Mouse (Mus musculus): ENCODE measurements around the gene Sesn3.

The Sesn3 gene

DNA sequence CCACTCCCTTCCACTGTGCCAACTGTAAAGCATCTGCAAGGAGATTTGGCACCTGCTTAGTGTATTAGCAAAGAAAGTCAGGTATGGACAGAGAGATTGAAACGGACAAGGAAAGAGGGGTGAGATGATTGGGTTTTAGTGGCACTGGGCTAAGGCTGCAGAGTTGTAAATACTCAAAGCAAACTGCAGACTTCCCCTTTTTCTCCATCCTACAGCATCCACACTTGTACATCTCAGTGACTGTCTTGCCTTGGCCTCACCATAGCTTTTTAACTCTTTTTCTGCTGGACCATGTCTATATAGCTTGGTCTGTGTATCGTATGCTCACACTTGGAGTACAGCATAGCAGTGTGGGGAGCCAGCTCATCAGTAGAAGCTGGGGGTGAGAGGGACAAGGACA is 75.9 kb downstream of the Sesn3 start:
- intact Hi-C loops (cut with DNase I) = loop anchor here (10.0 kb wide), 1 partner anchor 344 kb away; no protein-coding TSS in a partner anchor

- intact Hi-C loops (cut with DNase I) = loop anchor here (10.0 kb wide), 1 partner anchor 342 kb away; no protein-coding TSS in a partner anchor
Measured at GRCm38 (mm10) chr9:14352337-14352736, 77.5 kb downstream of the Sesn3 start.

DNA sequence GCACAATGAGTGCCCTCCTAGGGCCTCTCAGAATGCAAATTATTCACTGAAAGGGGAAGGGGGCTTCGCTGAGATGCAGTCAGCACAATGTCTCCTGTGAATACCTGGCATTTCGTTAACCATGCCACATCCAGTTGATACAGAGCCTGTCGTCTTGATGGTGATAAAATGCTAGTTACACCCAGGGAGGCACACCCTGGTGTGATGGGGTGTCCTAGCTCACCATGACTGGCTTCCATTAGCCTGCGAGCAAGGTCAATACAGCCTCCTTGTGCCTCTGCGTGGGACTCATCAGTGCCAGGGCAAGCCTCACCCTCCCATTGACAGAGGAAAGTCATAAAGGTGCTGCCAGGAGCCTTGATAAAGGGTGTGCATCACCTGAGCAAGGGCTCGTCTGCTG is 80.0 kb downstream of the Sesn3 start:
- intact Hi-C loops (cut with DNase I) = loop anchor here (10.0 kb wide), 1 partner anchor 340 kb away; no protein-coding TSS in a partner anchor

DNA sequence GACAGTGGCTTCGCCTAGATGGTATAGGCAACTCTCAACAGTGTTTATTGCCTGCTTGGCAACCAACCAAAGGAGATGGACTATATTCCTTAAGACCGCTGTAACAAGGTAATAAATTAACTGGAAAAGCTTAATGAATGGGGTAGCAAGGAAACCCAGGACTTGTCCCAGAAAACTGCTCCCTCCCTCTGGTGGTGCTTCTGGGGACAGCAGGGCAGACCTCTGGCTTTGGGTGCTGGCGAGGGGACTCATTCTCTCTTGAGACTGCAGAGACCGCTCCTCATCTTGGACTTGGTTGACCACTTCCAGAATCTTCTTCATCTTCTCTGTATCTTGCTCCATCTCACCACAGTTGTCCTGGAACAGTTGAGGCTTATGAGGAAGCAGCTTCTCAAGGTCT is 82.2 kb downstream of the Sesn3 start:
- intact Hi-C loops (cut with DNase I) = loop anchor here (10.0 kb wide), 1 partner anchor 338 kb away; no protein-coding TSS in a partner anchor

DNA sequence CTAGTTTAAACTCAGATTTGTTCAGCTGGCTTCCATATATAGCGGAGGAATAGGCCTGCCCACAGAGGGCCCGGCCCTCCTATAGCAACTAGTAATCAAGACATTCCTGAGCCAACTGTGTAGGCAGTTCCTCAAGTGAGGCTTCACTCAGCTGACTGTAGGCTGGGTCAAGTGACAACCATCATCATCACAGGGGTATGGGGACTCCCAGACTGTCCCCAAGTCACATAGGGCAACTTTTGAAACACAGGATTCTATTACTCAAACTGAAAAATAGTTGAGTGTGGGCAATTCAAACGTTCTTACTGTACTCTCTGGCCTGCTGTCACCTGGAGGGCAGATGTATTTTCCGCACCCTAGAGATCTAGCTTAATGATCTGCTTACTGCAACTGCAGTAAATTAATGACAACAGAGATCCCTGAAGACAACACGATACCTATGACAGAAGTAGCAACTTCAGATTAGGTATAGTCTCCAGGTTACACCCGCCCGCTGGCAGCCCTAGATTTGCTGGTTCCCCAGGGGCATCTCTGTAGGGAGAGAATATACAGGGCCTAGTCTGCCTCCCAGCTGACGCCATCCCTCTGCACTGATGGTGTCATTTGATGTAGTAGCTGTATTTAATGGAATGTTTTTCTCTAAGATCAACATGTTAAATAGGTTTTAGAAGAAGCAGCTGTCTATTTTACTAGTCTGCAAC is 87.4 kb downstream of the Sesn3 start:
- intact Hi-C loops (cut with DNase I) = no loop called here

GRCm38 (mm10) chr9:14363540-14363939 is 88.7 kb downstream of the Sesn3 start:
- intact Hi-C loops (cut with DNase I) = no loop called here

DNA sequence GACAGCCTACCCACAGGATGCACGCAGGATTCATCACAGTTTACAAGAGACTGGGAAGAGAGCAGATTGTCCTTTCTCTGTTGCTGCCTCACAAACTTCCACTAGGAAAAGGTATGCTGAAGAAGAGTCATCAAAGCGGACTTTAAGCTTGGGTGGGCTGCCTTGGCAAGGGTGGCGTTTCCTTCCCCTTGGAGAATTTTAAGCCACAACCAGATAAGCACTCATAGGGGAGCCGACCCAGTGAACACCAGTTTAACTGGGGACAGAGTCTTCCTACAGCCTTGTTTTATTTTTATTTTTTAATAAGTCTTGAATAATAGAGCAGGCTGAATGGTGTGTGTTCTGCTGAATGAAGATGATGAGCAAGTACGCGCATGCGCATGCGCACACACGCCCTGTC is 89.9 kb downstream of the Sesn3 start:
- intact Hi-C loops (cut with DNase I) = no loop called here

- intact Hi-C loops (cut with DNase I) = no loop called here
Measured at GRCm38 (mm10) chr9:14365481-14366125, 90.7 kb downstream of the Sesn3 start.

GRCm38 (mm10) chr9:14367850-14368249 is 93.0 kb downstream of the Sesn3 start:
- intact Hi-C loops (cut with DNase I) = no loop called here

- intact Hi-C loops (cut with DNase I) = no loop called here
Measured at GRCm38 (mm10) chr9:14369271-14369670, 94.4 kb downstream of the Sesn3 start.

DNA sequence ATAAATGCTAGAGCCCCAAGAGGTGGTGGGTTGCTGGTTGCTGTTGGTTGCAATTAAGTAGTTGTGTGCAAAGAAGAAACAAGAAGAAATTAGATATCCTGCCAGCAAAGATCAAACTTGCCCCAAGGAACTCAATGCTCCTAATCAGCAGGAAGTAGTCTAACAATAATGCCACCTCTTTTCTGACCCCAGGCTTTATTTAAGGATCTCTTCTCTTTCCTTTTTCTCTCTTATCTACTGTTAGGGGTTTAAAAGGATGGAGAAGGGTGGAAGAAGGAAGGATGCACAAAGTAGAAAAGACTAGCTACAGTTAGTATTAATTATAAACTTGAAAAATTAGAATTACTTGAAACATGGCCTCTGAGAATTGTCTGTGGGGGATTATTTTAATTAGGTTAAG is 97.6 kb downstream of the Sesn3 start:
- intact Hi-C loops (cut with DNase I) = no loop called here

- intact Hi-C loops (cut with DNase I) = no loop called here
Measured at GRCm38 (mm10) chr9:14376149-14376548, 101.3 kb downstream of the Sesn3 start.

GRCm38 (mm10) chr9:14378151-14378550 is 103.3 kb downstream of the Sesn3 start:
- intact Hi-C loops (cut with DNase I) = no loop called here

- intact Hi-C loops (cut with DNase I) = no loop called here
Measured at GRCm38 (mm10) chr9:14379769-14380385, 105.0 kb downstream of the Sesn3 start.

DNA sequence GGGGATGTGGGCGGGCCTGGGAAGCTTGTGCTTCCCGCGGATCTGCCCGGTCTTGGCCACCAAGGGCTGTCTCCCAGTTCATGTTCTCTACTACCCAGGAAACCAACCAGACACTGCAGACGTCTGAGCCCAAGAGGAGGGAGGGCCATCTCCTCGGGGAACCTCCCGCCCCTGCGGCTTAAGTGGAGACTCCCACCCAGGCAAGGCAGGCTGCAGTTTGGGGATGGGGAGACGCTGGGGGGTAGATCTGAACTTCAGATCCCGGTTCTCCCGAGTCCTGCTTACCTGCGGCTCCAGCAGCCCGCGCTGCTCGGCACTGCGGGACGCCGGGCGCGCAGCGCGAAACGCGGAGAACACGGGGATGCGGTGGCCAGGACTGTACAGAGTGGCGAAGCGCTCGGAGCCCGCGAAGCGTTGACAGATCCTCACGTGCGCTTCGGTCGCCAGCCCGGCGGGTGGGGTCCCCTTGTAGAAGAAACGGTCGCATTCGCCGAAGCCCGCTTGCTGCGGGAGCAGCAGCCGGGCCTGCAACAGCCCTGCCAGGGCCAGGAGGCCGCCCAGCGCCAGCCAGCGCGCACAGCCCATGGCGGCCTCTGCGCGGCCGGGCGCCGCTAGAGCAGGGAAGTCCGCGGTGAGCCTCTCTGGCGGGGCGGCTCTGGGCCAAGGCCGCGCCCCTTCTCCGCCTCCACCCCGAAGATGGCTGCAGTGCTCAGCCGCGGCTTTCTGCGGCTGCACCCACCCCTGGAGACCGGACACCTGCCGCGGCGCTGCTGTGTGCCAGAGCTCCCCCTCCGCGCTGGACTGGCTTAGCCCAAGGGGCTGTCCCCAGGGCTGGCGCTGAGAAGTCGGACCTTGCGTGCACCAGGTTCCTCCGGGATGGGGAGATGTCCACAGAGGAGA is 105.8 kb downstream of the Sesn3 start:
- intact Hi-C loops (cut with DNase I) = no loop called here

DNA sequence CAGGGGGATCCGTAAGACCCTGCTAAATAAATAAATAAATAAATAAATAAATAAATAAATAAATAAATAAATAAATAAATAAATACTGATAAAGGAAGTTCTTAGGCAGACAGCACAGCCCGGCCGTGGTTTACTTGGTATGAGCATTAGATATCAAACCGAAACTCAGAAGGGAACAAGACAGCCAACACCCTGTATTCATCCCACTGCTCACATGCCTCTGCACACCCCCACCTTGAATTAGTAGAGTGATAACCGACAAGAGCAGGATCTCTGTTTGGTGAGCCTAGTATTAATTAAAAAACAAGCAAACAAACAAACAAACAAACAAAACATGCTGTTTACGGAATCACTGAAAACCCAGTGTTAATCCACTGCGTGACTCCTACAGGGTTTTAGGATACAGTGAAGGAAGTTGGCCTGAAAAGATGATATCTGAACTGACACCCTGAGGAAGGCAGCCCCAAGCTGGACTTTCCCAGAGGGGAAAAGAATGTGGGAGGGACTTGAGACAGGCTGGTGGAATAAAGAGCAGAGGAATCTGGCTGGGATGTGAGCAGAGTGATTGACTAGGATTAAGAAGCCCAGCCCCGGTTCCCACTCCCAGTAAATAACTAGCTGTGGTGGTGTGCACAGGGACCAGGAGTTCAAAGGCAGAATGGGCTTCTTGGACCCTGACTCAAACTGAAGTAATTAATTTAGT is 106.6 kb downstream of the Sesn3 start, which contains the start of gene Endod1:
Gene Endod1, minus strand, starts transcription at position 155 of the 703 bp plus-strand sequence.
- intact Hi-C loops (cut with DNase I) = no loop called here

DNA sequence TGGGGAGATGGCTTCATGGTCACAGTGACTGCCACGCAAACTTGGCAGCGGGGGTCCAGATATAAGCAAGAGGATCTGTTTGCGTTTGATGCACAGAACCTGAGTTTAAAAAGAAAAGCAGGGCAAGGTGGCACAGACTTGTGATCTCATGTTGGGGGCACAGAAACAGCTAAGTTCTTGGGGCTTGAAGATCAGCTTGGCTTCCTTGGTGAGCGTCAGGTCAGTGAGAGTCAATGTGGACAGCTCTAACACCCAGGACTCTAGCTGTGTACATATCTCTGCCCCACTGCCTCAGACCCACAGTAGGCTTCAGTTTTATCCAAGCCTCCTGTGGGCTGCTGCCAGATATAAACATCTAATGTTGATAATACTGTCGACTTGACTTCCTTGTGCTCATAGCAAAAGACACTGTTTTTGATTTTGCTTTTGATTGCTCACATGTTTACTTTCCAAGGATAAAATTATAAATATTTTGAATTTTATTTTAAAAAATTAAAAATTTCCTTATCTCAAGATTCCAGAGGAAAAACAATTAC is 107.5 kb downstream of the Sesn3 start:
- intact Hi-C loops (cut with DNase I) = no loop called here
